Mouse (Mus musculus) embryo, embryonic 10.5 days (tissue): Measurements from ENCODE around the gene Dnal4.

Experiments
- DNase-seq: peaks from one replicate; pipeline ENCODE4 v3.0.0-alpha.2; 2015; ENCODE audit warnings: low spot score

Gene Dnal4

GRCm38 (mm10) chr15:79800701-79801100 is 23.1 kb upstream of the Dnal4 start:
- no peak for DNase-seq

DNA sequence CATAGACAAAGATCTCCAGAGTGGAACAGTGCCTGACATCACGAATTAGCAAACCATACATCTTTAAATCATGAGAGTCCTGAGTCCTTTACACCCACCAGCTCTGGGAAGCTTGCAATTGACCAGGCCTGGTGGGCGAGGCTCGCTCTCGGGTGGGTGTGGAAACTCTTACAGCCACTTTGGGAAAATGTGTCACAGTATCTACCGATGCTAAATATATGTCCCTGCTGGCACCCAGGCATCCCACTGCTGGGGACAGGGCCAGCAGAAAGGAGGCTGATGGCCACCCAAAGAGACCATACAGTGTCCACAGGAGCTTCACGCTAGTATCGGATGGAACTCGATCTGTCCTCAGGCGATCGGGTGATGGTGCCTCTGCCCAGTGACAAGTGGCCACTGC is 20.9 kb upstream of the Dnal4 start:
- no peak for DNase-seq

DNA sequence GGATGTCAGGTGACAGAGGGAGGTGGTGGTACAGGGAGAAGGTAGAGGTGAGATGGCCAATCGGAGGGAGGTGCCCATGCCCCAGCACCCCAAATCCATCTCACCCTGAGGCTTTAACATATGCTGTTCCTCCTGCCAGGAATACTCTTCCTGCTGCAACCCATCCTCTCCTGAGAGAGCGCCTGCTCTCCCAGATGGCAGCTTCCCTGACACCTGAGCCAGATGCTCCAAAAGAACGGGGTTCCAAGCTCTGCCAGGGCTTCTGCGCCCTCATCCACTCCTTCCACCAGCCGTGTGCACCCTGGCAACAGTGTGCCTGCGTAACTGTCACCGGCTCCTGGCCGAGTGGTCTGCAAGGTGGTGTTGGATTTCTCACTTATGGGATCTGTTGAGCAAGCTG is 20.0 kb upstream of the Dnal4 start:
- no peak for DNase-seq

DNA sequence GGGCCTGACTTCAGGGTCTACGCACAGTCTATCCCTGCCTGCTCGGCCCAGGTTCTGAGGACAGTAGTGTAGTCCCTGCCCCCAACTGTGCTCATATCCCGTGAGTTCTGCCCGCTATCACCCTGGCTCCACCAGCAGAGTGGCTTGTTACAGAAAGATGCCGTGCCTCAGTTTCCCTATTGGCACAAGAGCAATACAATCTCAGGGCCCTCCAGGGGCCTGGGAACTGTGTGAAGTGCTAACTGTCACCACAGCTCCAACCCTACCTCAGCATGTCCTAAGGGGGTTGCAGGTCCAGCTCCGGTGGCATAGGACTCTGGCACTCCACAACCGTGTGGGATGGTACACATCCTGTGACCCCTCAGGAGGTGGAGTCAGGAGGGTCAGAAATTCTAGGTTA is 19.4 kb upstream of the Dnal4 start:
- DNase-seq = no peak

GRCm38 (mm10) chr15:79796256-79796655 is 18.6 kb upstream of the Dnal4 start:
- DNase-seq = no peak

DNA sequence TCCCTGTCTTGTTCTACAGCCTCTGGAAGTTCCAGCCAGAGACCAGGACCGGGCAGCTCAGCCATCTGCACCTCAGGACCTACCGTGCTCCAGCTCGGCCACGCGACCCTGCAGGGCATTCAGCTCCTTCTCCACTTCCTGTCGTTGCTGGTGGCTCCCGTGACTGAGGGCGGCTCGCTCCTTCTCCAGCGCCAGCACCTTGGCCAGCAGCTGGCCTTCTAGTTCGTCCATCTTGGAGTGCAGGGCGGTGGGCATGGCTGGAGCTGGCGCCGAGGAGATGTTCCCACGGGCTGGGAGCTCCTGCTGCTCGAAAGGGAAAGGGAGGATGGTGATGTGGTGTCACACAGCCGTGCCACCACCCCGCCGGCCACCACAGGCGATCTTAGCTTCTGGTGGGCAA is 16.5 kb upstream of the Dnal4 start:
- DNase-seq = peak; percentile 22

GRCm38 (mm10) chr15:79793076-79793475 is 15.4 kb upstream of the Dnal4 start:
- no peak for DNase-seq

DNA sequence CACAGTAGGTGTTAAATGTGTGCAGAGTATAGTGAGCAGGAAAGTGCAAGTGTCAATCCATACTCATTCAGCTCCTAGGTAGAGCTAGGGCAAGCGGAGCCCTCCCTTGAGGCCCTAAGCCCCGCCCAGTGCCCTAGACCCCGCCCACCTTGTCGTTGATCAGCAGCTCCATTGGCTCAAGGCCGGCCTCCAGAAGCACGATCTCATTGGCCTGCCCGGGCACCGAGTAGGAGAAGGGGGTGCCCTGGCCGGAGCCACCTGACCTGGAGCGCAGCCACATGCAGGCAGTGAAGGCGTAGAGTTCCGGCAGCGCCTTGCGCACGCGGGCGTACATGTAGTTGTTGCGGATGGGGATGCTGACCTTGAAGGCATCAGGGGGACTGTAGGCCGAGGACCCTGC is 14.8 kb upstream of the Dnal4 start:
- peak; percentile 68 for DNase-seq

DNA sequence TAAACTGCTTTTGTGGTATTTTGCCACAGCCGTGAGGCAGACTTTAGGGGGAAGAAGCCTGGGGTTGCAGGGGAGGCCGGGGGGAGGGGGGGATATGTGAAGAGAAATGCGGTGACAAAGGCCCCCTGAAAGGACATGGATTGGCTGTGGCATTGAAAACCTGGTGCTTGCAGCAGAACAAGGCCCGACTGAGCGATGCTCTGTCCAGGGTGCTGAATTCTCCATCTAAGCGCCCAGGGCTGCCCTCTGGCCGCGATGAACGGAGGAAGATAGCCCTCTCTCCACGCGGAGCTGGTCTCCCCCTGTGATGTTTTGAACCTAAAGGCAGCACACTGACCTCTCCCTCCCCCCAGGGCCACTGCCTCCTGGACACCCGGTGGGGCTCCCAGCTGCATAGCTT is 13.9 kb upstream of the Dnal4 start:
- DNase-seq = peak; percentile 85

DNA sequence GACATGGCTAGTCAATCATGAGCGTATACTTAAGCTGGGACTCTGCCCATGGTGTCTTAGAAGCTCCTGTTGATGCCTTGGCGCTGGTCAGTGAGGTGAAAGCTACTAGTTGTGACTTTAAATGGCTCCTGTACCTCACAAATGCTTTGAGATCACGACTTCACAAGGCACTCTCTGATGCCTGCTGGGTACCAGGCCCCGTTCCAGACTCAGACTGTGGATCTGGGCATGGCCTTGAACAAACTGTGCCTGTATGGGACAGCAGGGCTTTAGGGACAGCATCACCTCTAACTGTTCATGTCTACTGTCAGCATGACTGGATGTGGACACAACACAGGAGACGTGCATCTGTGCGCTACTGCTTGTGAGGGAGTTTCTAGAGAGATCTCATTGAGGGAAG is 13.3 kb upstream of the Dnal4 start:
- no peak for DNase-seq

GRCm38 (mm10) chr15:79790111-79790510 is 12.5 kb upstream of the Dnal4 start:
- no peak for DNase-seq

DNA sequence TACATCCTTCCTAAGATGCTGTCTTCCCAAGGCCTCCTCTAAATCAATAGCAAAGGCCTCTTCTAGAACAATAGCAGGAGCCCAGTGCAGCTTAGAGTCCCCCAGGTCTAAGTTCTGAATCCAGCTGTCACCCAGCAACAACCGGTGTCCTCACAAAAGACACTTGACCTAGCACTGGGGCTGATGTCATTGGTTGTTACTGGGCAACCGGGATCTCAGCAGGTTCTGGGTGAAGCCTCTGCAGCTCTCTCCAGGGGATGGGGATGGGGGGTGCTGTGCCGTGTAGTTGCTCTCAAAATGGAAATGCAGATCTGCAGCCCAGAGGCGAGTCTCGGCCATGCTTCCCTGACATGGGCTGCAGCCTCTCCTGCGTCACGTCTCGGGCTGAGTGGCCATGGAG is 10.2 kb upstream of the Dnal4 start:
- DNase-seq = peak; percentile 7

DNA sequence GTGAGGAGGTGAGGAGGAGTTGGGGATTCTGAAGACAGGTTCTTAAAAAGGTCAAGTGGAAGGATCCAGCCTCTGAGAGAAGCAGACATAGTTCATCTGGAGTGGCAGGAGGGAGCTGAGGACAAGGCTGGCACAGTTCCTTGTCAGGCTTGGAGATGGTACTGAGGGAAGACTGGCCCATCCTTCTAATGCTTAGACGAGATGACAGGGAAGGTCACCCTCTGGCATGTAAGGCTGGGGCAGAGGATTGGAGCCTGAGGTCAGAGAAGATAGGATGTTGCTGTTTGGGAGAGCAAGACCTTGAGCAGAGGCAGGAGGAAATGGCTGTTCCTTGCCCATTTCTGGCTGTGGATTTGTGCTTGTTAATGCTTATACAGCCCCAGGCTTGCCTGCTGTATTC is 7.4 kb upstream of the Dnal4 start:
- DNase-seq = no peak

- DNase-seq = no peak
Observed at GRCm38 (mm10) chr15:79775662-79776061, 2.0 kb downstream of the Dnal4 start.

GRCm38 (mm10) chr15:79774117-79775027 is 3.3 kb downstream of the Dnal4 start:
- DNase-seq = peak; percentile 99

DNA sequence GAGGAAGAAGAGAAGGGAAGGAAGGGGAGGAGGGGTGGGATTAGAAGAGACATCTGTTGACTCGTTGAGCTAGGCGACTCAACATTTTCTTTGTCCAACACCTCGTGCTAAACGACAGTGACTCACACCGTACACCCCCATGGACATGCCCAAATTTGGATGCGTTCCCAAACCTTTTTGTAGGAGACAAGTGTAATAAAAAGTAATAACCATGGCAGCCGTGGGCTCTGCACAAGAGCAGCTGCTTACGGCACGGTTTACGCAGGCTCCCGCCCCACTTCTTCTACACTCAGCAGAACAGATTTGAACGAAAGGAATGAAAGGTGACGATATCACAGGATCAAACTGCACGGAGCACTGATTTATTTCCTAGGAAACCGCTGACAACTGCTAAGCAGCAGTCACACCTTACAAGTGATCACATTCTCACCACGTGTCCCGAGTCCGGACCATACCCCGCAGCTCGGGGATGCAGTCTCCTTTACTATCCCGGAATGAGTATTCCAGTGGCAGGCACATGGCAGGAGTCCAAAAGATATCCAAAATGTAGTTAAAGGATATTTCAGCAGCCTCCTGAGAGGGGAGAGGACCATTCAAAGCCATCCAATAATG is 6.9 kb downstream of the Dnal4 start:
- no peak for DNase-seq

DNA sequence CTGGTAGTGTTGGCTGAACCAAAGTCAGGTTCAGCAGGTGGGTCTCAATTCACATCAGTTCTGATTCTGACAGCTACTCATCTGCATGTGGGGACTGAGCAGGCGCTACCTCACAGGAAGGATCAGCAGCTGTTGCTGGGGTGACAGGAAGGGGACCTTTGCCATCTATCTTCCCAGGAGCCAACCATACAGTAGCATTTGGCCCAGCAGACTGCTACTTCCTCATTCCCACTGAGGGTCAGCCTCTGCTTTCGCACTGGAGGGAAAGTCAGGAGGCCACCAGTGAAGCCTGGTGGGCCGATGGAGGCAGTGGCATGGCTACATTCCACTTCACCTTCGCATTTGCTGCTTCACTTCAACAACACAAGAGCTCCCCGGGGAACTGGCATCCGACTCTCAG is 9.3 kb downstream of the Dnal4 start:
- DNase-seq = no peak

DNA sequence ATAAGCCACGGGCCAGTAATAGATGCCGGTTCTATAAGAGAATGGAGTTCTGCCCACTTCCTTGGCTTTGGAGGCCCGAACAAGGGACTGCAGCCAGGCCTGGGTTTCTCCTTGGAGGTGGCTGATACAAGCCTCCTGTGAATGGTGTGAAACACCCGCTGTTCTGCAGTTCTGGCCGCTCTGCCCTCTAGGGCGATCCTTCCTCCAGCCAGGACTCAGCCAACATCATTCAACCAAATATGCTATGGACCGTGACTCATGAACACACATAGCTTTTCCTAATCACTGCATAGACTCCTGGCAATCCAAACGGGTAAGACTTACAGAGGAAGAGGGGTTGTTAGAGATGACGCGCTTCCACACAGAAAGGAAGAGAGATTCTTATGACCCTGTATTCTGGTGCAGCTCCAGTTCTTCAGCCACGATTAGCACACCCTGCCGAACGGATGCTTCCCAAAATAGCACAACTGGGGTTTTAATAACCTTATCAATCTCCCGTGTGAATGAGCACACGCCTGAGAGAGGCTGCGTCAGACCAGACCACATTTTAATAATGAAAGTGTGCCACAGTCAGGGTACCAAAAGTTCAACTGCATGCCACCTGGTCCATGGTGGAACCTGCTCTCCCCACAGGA is 10.2 kb downstream of the Dnal4 start:
- no peak for DNase-seq

GRCm38 (mm10) chr15:79766586-79767071 is 11.0 kb downstream of the Dnal4 start:
- DNase-seq = no peak

GRCm38 (mm10) chr15:79766168-79766567 is 11.5 kb downstream of the Dnal4 start:
- DNase-seq = no peak

DNA sequence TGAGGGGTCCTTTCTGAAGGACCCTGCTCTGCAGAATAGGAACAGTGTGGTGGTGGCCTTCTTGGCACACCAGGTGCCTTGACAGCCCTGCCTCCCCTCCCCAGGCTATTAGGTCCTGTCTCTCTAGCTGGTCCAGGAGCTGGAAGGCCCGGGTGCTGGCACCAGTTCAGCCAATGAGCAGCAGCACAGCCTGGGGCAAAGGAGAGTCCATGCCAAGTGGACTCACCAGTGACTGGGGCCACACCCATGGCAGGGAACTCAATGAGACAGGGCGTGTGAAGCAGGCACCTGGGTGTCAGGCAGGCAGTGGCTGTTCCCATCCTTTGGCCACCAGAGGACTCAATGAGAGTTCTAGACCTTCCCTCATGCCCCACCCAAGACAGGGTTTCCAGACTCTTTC is 12.3 kb downstream of the Dnal4 start:
- no peak for DNase-seq

- no peak for DNase-seq
Observed at GRCm38 (mm10) chr15:79764539-79765267, 12.9 kb downstream of the Dnal4 start.
